Mouse (Mus musculus): ENCODE data around the gene Klf3.

Gene Klf3

GRCm38 (mm10) chr5:64802795-64803719 lies at the start of gene Klf3:
TSS of gene Klf3 (plus strand) at chr5:64803388.
- DNase-seq (ENCODE audit: low read depth, low spot score) = no peak

- DNase-seq (ENCODE audit: low read depth, low spot score) = no peak
These were observed 40.9 kb upstream of the Klf3 start for GRCm38 (mm10) chr5:64762295-64762694.

GRCm38 (mm10) chr5:64764452-64764851 lies 38.7 kb upstream of the Klf3 start:
- no peak for DNase-seq (ENCODE audit: low read depth, low spot score)

- no peak for DNase-seq (ENCODE audit: low read depth, low spot score)
These were observed 37.4 kb upstream of the Klf3 start for GRCm38 (mm10) chr5:64765765-64766164.

GRCm38 (mm10) chr5:64766626-64767025 lies 36.6 kb upstream of the Klf3 start:
- DNase-seq (ENCODE audit: low read depth, low spot score) = no peak

- DNase-seq (ENCODE audit: low read depth, low spot score) = no peak
These were observed 31.6 kb upstream of the Klf3 start for GRCm38 (mm10) chr5:64771619-64772018.

GRCm38 (mm10) chr5:64778211-64778610 lies 25.0 kb upstream of the Klf3 start:
- no peak for DNase-seq (ENCODE audit: low read depth, low spot score)

- DNase-seq (ENCODE audit: low read depth, low spot score) = no peak
These were observed 23.9 kb upstream of the Klf3 start for GRCm38 (mm10) chr5:64779285-64779684.

GRCm38 (mm10) chr5:64780778-64781177 lies 22.4 kb upstream of the Klf3 start:
- DNase-seq (ENCODE audit: low read depth, low spot score) = no peak

- DNase-seq (ENCODE audit: low read depth, low spot score) = no peak
These were observed 15.0 kb upstream of the Klf3 start for GRCm38 (mm10) chr5:64788175-64788574.

GRCm38 (mm10) chr5:64798209-64798608 lies 5.0 kb upstream of the Klf3 start:
- no peak for DNase-seq (ENCODE audit: low read depth, low spot score)

- DNase-seq (ENCODE audit: low read depth, low spot score) = no peak
These were observed 1.6 kb upstream of the Klf3 start for GRCm38 (mm10) chr5:64801545-64801944.

GRCm38 (mm10) chr5:64802143-64802542 lies 1.0 kb upstream of the Klf3 start:
- DNase-seq (ENCODE audit: low read depth, low spot score) = no peak

- DNase-seq (ENCODE audit: low read depth, low spot score) = no peak
These were observed 703 bp downstream of the Klf3 start for GRCm38 (mm10) chr5:64803720-64804462.

GRCm38 (mm10) chr5:64805131-64805872 lies 2.1 kb downstream of the Klf3 start:
- DNase-seq (ENCODE audit: low read depth, low spot score) = no peak

GRCm38 (mm10) chr5:64805873-64806505 lies 2.8 kb downstream of the Klf3 start:
- no peak for DNase-seq (ENCODE audit: low read depth, low spot score)

GRCm38 (mm10) chr5:64806600-64806999 lies 3.4 kb downstream of the Klf3 start:
- DNase-seq (ENCODE audit: low read depth, low spot score) = no peak

GRCm38 (mm10) chr5:64807159-64807558 lies 4.0 kb downstream of the Klf3 start:
- no peak for DNase-seq (ENCODE audit: low read depth, low spot score)

GRCm38 (mm10) chr5:64807603-64808002 lies 4.4 kb downstream of the Klf3 start:
- no peak for DNase-seq (ENCODE audit: low read depth, low spot score)

- no peak for DNase-seq (ENCODE audit: low read depth, low spot score)
These were observed 5.2 kb downstream of the Klf3 start for GRCm38 (mm10) chr5:64808106-64809010.

Measured in retina, adult 2 months (tissue).